Comparison of ENCODE assay signal across 8 mouse cellular contexts in genomic region chr4:135876583-135877020, GRCm38 (mm10). TPM values are rescaled to one million over a fixed set of nuclear protein-coding genes. Genes with fewer than 3 reads are reported as not detected.
DNase-seq lines count a peak whose midpoint lies in the region; ATAC-seq lines count a peak whose summit lies in the region.

No protein-coding gene starts in this region.

- peaks cover 45% of the 10 kb centered on the region for H3K4me1 ChIP-seq in hindbrain, embryonic 13.5 days (replicated peaks)

- H3K36me3 ChIP-seq in hindbrain, embryonic 13.5 days, result peaks cover 4% of the 10 kb centered on the region

- peak overlapping the region; percentile 61; the same call in 1 of the 2 replicates for H3K9ac ChIP-seq in hindbrain, embryonic 13.5 days

- H3K9me3 ChIP-seq in hindbrain, embryonic 13.5 days, result no peaks in the 10 kb centered on the region

- H3K27me3 ChIP-seq in hindbrain, embryonic 13.5 days, result no peaks in the 10 kb centered on the region

- H3K27ac ChIP-seq in hindbrain, embryonic 13.5 days, result peak overlapping the region; percentile 50; the same call in 1 of the 2 replicates

- H3K4me2 ChIP-seq in hindbrain, embryonic 13.5 days, result peak overlapping the region; percentile 48

- ATAC-seq in hindbrain, embryonic 13.5 days (ENCODE audit: low FRiP score), result no peak

- H3K4me3 ChIP-seq in hindbrain, embryonic 13.5 days, result peak overlapping the region; percentile 5; the same call in 1 of the 2 replicates

- 2% methylated on average over 16 of the region's 16 CpGs for WGBS in hindbrain, embryonic 13.5 days

- DNase-seq in MN1 (ENCODE audit: low spot score), result peak; percentile 83
- DNase-seq in cerebellum, postnatal 14 days, result peak; percentile 41 to 42
- peak; percentile 67 to 82 for DNase-seq in frontal cortex, postnatal 14 days (ENCODE audit: low spot score in 2 of 2)
- DNase-seq in layer of hippocampus, postnatal 25 days (ENCODE audit: extremely low spot score in 1 of 2, low spot score in 1 of 2), result peak; percentile 29 to 48
- peak; percentile 92 for DNase-seq in lung, postnatal 36 days
- peak; percentile 86 for DNase-seq in right cerebral cortex, adult 18-20 months
- DNase-seq in urinary bladder, postnatal 25 days (ENCODE audit: low spot score), result peak; percentile 46

RNA-seq across cellular contexts. Expression of gene Pnrc2, which starts 3.0 kb away (rescaled TPM):
- 109 and 112 TPM in 2 replicates for polyA plus RNA-seq in hindbrain, embryonic 13.5 days (2015; fragmentation: Nextera tagmentation; extraction: Ambion mirVana)
- 10 to 100 TPM; 54.0 to 55.9 TPM for total RNA-seq in layer of hippocampus, postnatal 25 days (2021)

RNA-seq across cellular contexts. Expression of gene Cnr2, which starts 18.6 kb away (rescaled TPM):
- 0.13 and 0.17 TPM in 2 replicates for polyA plus RNA-seq in hindbrain, embryonic 13.5 days (2015; fragmentation: Nextera tagmentation; extraction: Ambion mirVana)
- under 1 TPM in 1 of 2 experiments, not detected in 1; 0.21 TPM for total RNA-seq in layer of hippocampus, postnatal 25 days (2021)

RNA-seq across cellular contexts. Expression of gene Srsf10, which starts 21.1 kb away (rescaled TPM):
- 228 and 241 TPM in 2 replicates for polyA plus RNA-seq in hindbrain, embryonic 13.5 days (2015; fragmentation: Nextera tagmentation; extraction: Ambion mirVana)
- 10 to 100 TPM; 78.4 to 78.6 TPM for total RNA-seq in layer of hippocampus, postnatal 25 days (2021)

RNA-seq across cellular contexts. Expression of gene Fuca1, which starts 43.9 kb away (rescaled TPM):
- polyA plus RNA-seq in hindbrain, embryonic 13.5 days (2015; fragmentation: Nextera tagmentation; extraction: Ambion mirVana), result 55.8 and 60.9 TPM in 2 replicates
- total RNA-seq in layer of hippocampus, postnatal 25 days (2021), result 10 to 100 TPM; 40.5 to 40.7 TPM

Comparison
In these comparisons a context has a peak if more than half of its experiments do, and no peak if none do; other contexts are left out.
1. DNase-seq: peak in every context shown above with its lines; median percentile 92 in lung, postnatal 36 days; 86 in right cerebral cortex, adult 18-20 months; 83 in MN1; 74 in frontal cortex, postnatal 14 days; 46 in urinary bladder, postnatal 25 days; 42 in cerebellum, postnatal 14 days; 38 in layer of hippocampus, postnatal 25 days.